Mouse (Mus musculus) heart, embryonic 14.5 days (tissue): ENCODE results near the gene Itga5. TPM values are rescaled to one million over a fixed set of nuclear protein-coding genes. Genes with fewer than 3 reads are reported as not detected.

Experiments
- ATAC-seq: fragments of 200-750 bp; cut with Nextera tagmentation; 2 replicates; pipeline ENCODE4 v1.8.0; 2017; ENCODE audit warnings: low read depth, moderate TSS enrichment; ENCODE audit not compliant: insufficient number of reproducible peaks, insufficient read depth, low FRiP score
- H3K27ac ChIP-seq, 2 experiments: fragments of 200-500 bp in 1 of 2; fragments of 300-500 bp in 1 of 2; sonication (generic) in 1 of 2; replicated peaks in 1 of 2; 2 replicates each; pipeline ENCODE4 v1.5.1; 2012 to 2014; ENCODE audit warnings: low read depth in 2 of 2, low read length in 2 of 2, control low read depth in 1 of 2, mild to moderate bottlenecking in 1 of 2, mixed read lengths in 1 of 2; ENCODE audit not compliant: control insufficient read depth in 1 of 2, insufficient read depth in 1 of 2
- H3K27me3 ChIP-seq: fragments of 300-500 bp; sonication (generic); 2 replicates; pipeline ENCODE4 v1.6.1; 2014; ENCODE audit warnings: mild to moderate bottlenecking, low read length, control low read depth; ENCODE audit not compliant: control insufficient read depth, insufficient read depth
- H3K36me3 ChIP-seq: fragments of 300-500 bp; sonication (generic); 2 replicates; pipeline ENCODE4 v1.6.1; 2014; ENCODE audit warnings: mild to moderate bottlenecking, control low read depth, low read length, mixed read lengths; ENCODE audit not compliant: control insufficient read depth, insufficient read depth
- H3K4me1 ChIP-seq, 2 experiments: fragments of 200-500 bp in 1 of 2; fragments of 300-500 bp in 1 of 2; sonication (generic) in 1 of 2; 2 replicates each; pipeline ENCODE4 v1.6.1; 2012 to 2014; ENCODE audit warnings: low read length in 2 of 2, control low read depth in 1 of 2, mixed read lengths in 1 of 2; ENCODE audit not compliant: control insufficient read depth in 2 of 2, insufficient read depth in 2 of 2
- H3K4me2 ChIP-seq: fragments of 300-500 bp; sonication (generic); 2 replicates; pipeline ENCODE4 v1.6.1; 2014; ENCODE audit warnings: mild to moderate bottlenecking, low read length
- H3K4me3 ChIP-seq, 2 experiments: fragments of 200-500 bp in 1 of 2; fragments of 300-500 bp in 1 of 2; sonication (generic) in 1 of 2; 2 replicates each; pipeline ENCODE4 v1.5.1; 2012 to 2014; ENCODE audit warnings: low read length in 2 of 2, mild to moderate bottlenecking in 2 of 2, control low read depth in 1 of 2, low read depth in 1 of 2, moderate library complexity in 1 of 2; ENCODE audit not compliant: control insufficient read depth in 1 of 2, insufficient read depth in 1 of 2
- H3K9ac ChIP-seq: fragments of 300-500 bp; sonication (generic); 2 replicates; pipeline ENCODE4 v1.6.1; 2014; ENCODE audit warnings: mild to moderate bottlenecking, low read length
- H3K9me3 ChIP-seq: fragments of 300-500 bp; sonication (generic); 2 replicates; pipeline ENCODE4 v1.6.1; 2016; ENCODE audit warnings: low read length, control low read depth; ENCODE audit not compliant: control insufficient read depth
- WGBS: fragments of 180-500 bp; shearing (Covaris S2); extraction: QIAGEN DNeasy Blood & Tissue Kit; methylation state at CpG from one replicate; pipeline ENCODE4 v1.1.7; 2014; 5-methylcytosine and 5-hydroxymethylcytosine counted together
- polyA plus RNA-seq: library from polyadenylated mRNA; unstranded; fragments of >200 nt; fragmentation: Nextera tagmentation; extraction: Ambion mirVana; gene quantifications from 2 replicates; pipeline ENCODE4 v1.2.1, GENCODE M21; 2014

Itga5 gene
- polyA plus RNA-seq, 1 experiment from 2014 or later, result 76.2 TPM

- Histone ChIP-seq H3K9me3 (no peaks in the 10 kb centered on the region), H3K9ac (no peak overlapping the region), H3K27ac (no peak overlapping the region; a peak in 1 of 4 replicates), H3K36me3 (peaks cover 53% of the 10 kb centered on the region), H3K4me1 (peaks cover 10 to 20% of the 10 kb centered on the region in 2 experiments), H3K27me3 (peaks cover 28% of the 10 kb centered on the region), H3K4me3 (no peak overlapping the region), H3K4me2 (no peak overlapping the region)
- no peak for ATAC-seq
Observed at GRCm38 (mm10) chr15:103343556-103343955, 23.0 kb downstream of the Itga5 start.

- Histone ChIP-seq H3K27ac (no peak overlapping the region), H3K4me3 (no peak overlapping the region), H3K4me2 (no peak overlapping the region), H3K9ac (no peak overlapping the region), H3K4me1 (peaks cover 10 to 20% of the 10 kb centered on the region in 2 experiments), H3K27me3 (peaks cover 34% of the 10 kb centered on the region), H3K9me3 (no peaks in the 10 kb centered on the region), H3K36me3 (peaks cover 48% of the 10 kb centered on the region)
- 65% methylated on average over 2 of the region's 3 CpGs for WGBS
- ATAC-seq, result no peak
Observed at GRCm38 (mm10) chr15:103343008-103343407, 23.6 kb downstream of the Itga5 start.

- ATAC-seq, result no peak
- H3K4me3 ChIP-seq, result no peak overlapping the region
- 23% methylated on average over 4 of the region's 4 CpGs for WGBS
- no peak overlapping the region for H3K27ac ChIP-seq
- H3K36me3 ChIP-seq, result peaks cover 42% of the 10 kb centered on the region
- peaks cover 10 to 20% of the 10 kb centered on the region in 2 experiments for H3K4me1 ChIP-seq
- H3K9me3 ChIP-seq, result no peaks in the 10 kb centered on the region
- H3K27me3 ChIP-seq, result peaks cover 39% of the 10 kb centered on the region
- H3K9ac ChIP-seq, result no peak overlapping the region
- no peak overlapping the region for H3K4me2 ChIP-seq
Observed at GRCm38 (mm10) chr15:103342415-103342814, 24.1 kb downstream of the Itga5 start.

GRCm38 (mm10) chr15:103341547-103341946, 25.0 kb downstream of the Itga5 start:
- no peak for ATAC-seq
- H3K9ac ChIP-seq, result no peak overlapping the region
- no peak overlapping the region for H3K27ac ChIP-seq
- H3K27me3 ChIP-seq, result peaks cover 43% of the 10 kb centered on the region
- H3K9me3 ChIP-seq, result no peaks in the 10 kb centered on the region
- 55% methylated on average over 8 of the region's 8 CpGs for WGBS
- no peak overlapping the region for H3K4me2 ChIP-seq
- no peak overlapping the region for H3K4me3 ChIP-seq
- peaks cover 10 to 20% of the 10 kb centered on the region in 2 experiments for H3K4me1 ChIP-seq
- peaks cover 33% of the 10 kb centered on the region for H3K36me3 ChIP-seq

- no peak for ATAC-seq
- Histone ChIP-seq H3K9me3 (no peaks in the 10 kb centered on the region), H3K4me3 (no peak overlapping the region), H3K27me3 (peaks cover 43% of the 10 kb centered on the region), H3K4me1 (peaks cover 10 to 20% of the 10 kb centered on the region in 2 experiments), H3K36me3 (peaks cover 26% of the 10 kb centered on the region), H3K27ac (no peak overlapping the region), H3K4me2 (peak overlapping the region; percentile 86), H3K9ac (no peak overlapping the region)
- 19% methylated on average over 4 of the region's 4 CpGs for WGBS
Observed at GRCm38 (mm10) chr15:103340786-103341185, 25.8 kb downstream of the Itga5 start.

GRCm38 (mm10) chr15:103339961-103340337, 26.6 kb downstream of the Itga5 start, which contains the start of gene Zfp385a:
TSS of gene Zfp385a (minus strand) at chr15:103340093.
- H3K4me3 ChIP-seq, result peak within 1 kb of the TSS; percentile 63 to 64
- WGBS, result 0% methylated on average over 20 of the region's 26 CpGs
- H3K27me3 ChIP-seq, result peaks cover 43% of the 10 kb centered on the region
- no peaks in the 10 kb centered on the region for H3K9me3 ChIP-seq
- 0 out of 2 replicates have a peak, but pooled peaks have one; percentile 26 for ATAC-seq
- H3K27ac ChIP-seq, result no peak within 1 kb of the TSS
- peak within 1 kb of the TSS; percentile 86 for H3K4me2 ChIP-seq
- peak within 1 kb of the TSS; percentile 71 for H3K9ac ChIP-seq
- H3K4me1 ChIP-seq, result peaks cover 10 to 20% of the 10 kb centered on the region in 2 experiments
- H3K36me3 ChIP-seq, result peaks cover 17% of the 10 kb centered on the region

- H3K27me3 ChIP-seq, result peaks cover 43% of the 10 kb centered on the region
Observed at GRCm38 (mm10) chr15:103339166-103339960, 27.2 kb downstream of the Itga5 start.

More at GRCm38 (mm10) chr15:103339166-103339960, 27.2 kb downstream of the Itga5 start:
- Histone ChIP-seq H3K9ac (peak overlapping the region; percentile 71), H3K4me2 (peak overlapping the region; percentile 86), H3K4me3 (peak overlapping the region; percentile 63 to 64), H3K9me3 (no peaks in the 10 kb centered on the region), H3K27ac (no peak overlapping the region), H3K4me1 (peaks cover 10 to 20% of the 10 kb centered on the region in 2 experiments), H3K36me3 (peaks cover 11% of the 10 kb centered on the region)
- 7% methylated on average over 27 of the region's 31 CpGs for WGBS
- ATAC-seq, result 0 out of 2 replicates have a peak, but pooled peaks have one; percentile 23
